ENCODE assay signal across 7 mouse cellular contexts in genomic region chr5:121593451-121594401, GRCm38 (mm10). TPM values are rescaled to one million over a fixed set of nuclear protein-coding genes. Genes with fewer than 3 reads are reported as not detected.
DNase-seq lines count a peak whose midpoint lies in the region; ATAC-seq lines count a peak whose summit lies in the region.

Aldh2 (minus strand) TSS chr5:121593824.

- no peaks in the 10 kb centered on the region for H3K9me3 ChIP-seq in intestine, embryonic 16.5 days (ENCODE audit: control insufficient read depth, low read length)
- no peaks in the 10 kb centered on the region for H3K9me3 ChIP-seq in midbrain, embryonic 11.5 days (ENCODE audit: control insufficient read depth, low read length)

- H3K4me1 ChIP-seq in intestine, embryonic 16.5 days (ENCODE audit: control insufficient read depth, insufficient read depth, low read length): peaks cover 27% of the 10 kb centered on the region
- H3K4me1 ChIP-seq in midbrain, embryonic 11.5 days (ENCODE audit: control insufficient read depth, insufficient read depth, low read length): peaks cover 10% of the 10 kb centered on the region; the same call in 1 of the 2 replicates

- WGBS in intestine, embryonic 16.5 days: 4% methylated on average over 47 of the region's 47 CpGs
- 3% methylated on average over 47 of the region's 47 CpGs for WGBS in midbrain, embryonic 11.5 days

- H3K4me2 ChIP-seq in intestine, embryonic 16.5 days (ENCODE audit: low read depth, low read length): peak within 1 kb of the TSS; percentile 92
- H3K4me2 ChIP-seq in midbrain, embryonic 11.5 days: peak within 1 kb of the TSS; percentile 84

- peak; percentile 94 for DNase-seq in adrenal gland, adult 2 months
- peak; percentile 71 for DNase-seq in embryo, embryonic 11.5 days (ENCODE audit: low read depth, low spot score)
- DNase-seq in gastrocnemius, postnatal 4 days (ENCODE audit: low spot score in 2 of 2): peak; percentile 79 to 90
- peak; percentile 75 to 77 for DNase-seq in left cerebral cortex, postnatal 36 days (ENCODE audit: low spot score in 2 of 2)
- peak; percentile 97 for DNase-seq in midbrain, embryonic 11.5 days (ENCODE audit: low spot score, missing footprints)
- DNase-seq in skeletal muscle tissue, adult 2 months (ENCODE audit: low read depth, low spot score): peak; percentile 90

- peak within 1 kb of the TSS; percentile 87 for H3K9ac ChIP-seq in intestine, embryonic 16.5 days (ENCODE audit: low read depth, low read length)
- H3K9ac ChIP-seq in midbrain, embryonic 11.5 days (ENCODE audit: low read length): peak within 1 kb of the TSS; percentile 58

- H3K27ac ChIP-seq in intestine, embryonic 16.5 days (ENCODE audit: low read length): peak within 1 kb of the TSS; percentile 87
- no peak within 1 kb of the TSS for H3K27ac ChIP-seq in midbrain, embryonic 11.5 days (ENCODE audit: low read depth, low read length)

- no peaks in the 10 kb centered on the region for H3K36me3 ChIP-seq in intestine, embryonic 16.5 days (ENCODE audit: control insufficient read depth, insufficient read depth, low read length)
- H3K36me3 ChIP-seq in midbrain, embryonic 11.5 days (ENCODE audit: control insufficient read depth, insufficient read depth, low read length): no peaks in the 10 kb centered on the region

- ATAC-seq in intestine, embryonic 16.5 days: peak; percentile 90
- ATAC-seq in midbrain, embryonic 11.5 days (ENCODE audit: low FRiP score): peak; percentile 88

- H3K27me3 ChIP-seq in intestine, embryonic 16.5 days (replicated peaks; ENCODE audit: control insufficient read depth, insufficient read depth, low read length): no peaks in the 10 kb centered on the region
- no peaks in the 10 kb centered on the region for H3K27me3 ChIP-seq in midbrain, embryonic 11.5 days (ENCODE audit: control insufficient read depth, insufficient read depth, low read length)

- intact Hi-C loops in left cerebral cortex, postnatal 36 days (cut with DNase I): loop anchor here (5.0 kb wide), 1 partner anchor 46 kb away; the partner anchor contains the start of genes Adam1a, Gm42878 and Mapkapk5

- peak within 1 kb of the TSS; percentile 87 for H3K4me3 ChIP-seq in intestine, embryonic 16.5 days (ENCODE audit: low read length)
- peak within 1 kb of the TSS; percentile 64 for H3K4me3 ChIP-seq in midbrain, embryonic 11.5 days (ENCODE audit: low read depth, low read length)

RNA-seq across cellular contexts. Expression of gene Aldh2, which starts in this region (rescaled TPM):
- 1,000 to 10,000 TPM; 1,066 to 2,347 TPM for total RNA-seq in adrenal gland, adult 2 months (2021)
- polyA plus RNA-seq in adrenal gland, adult 2 months (2012; rRNA removed): 3,430 and 6,143 TPM in 2 replicates
- total RNA-seq in gastrocnemius, postnatal 4 days (2021): 100 to 1,000 TPM; 140 to 143 TPM
- 236 TPM in 2 replicates for polyA plus RNA-seq in intestine, embryonic 16.5 days (2015; fragmentation: Nextera tagmentation; extraction: Ambion mirVana)
- total RNA-seq in left cerebral cortex, postnatal 36 days (2021): 100 to 1,000 TPM; 109 to 120 TPM
- 53.3 and 54.9 TPM in 2 replicates for polyA plus RNA-seq in midbrain, embryonic 11.5 days (2014; fragmentation: Nextera tagmentation; extraction: Ambion mirVana)

Comparison
In these comparisons a context has a peak if more than half of its experiments do, and no peak if none do; other contexts are left out.
1. RNA of gene Aldh2 (total RNA-seq): 1,066 to 2,347 TPM in adrenal gland, adult 2 months; 140 to 143 TPM in gastrocnemius, postnatal 4 days and 109 to 120 TPM in left cerebral cortex, postnatal 36 days; every median in the first group is over 4 times any median in the second.
2. RNA of gene Aldh2 (polyA plus RNA-seq): 3,430 to 6,143 TPM in adrenal gland, adult 2 months; 236 TPM in intestine, embryonic 16.5 days and 53.3 to 54.9 TPM in midbrain, embryonic 11.5 days; every median in the first group is over 10 times any median in the second.
3. Peak in every context shown above with its lines, with median percentiles within 50 percentile points of each other: DNase-seq.